Mouse (Mus musculus) testis, adult 2 months (tissue): ENCODE measurements around the gene Apba1.

ENCODE experiments used
- CTCF ChIP-seq: fragments of 200-500 bp; IDR thresholded peaks from 2 replicates; pipeline ENCODE4 v1.5.1; 2012; ENCODE audit warnings: low read depth, mild to moderate bottlenecking, inconsistent platforms, low read length, moderate library complexity; ENCODE audit not compliant: control insufficient read depth, insufficient read depth, insufficient replicate concordance
- POLR2A ChIP-seq: fragments of 200-500 bp; IDR thresholded peaks from 2 replicates; pipeline ENCODE4 v1.6.1; 2012; ENCODE audit warnings: low read depth, mild to moderate bottlenecking, inconsistent platforms, low read length, moderate library complexity; ENCODE audit not compliant: control insufficient read depth

DNA sequence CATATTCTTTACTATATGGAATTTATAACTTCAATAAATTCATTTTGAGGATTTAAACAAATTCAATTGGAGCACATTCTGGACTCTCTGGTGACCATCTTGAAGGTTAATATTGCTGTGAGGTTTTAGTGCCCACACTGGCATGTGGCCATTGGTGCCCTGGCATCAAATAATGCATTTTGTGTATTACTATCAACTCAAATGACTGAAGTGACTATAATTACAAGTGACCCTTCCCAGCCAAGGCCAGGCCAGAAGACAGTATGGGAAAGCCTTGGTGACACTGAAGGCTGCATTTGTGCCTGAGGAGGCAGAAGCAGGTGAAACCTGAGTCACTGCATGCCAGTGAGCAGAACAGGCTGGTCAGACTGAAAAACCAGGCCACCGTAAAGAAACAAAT, 50.5 kb downstream of the Apba1 start:
- TF ChIP-seq CTCF (no peak), POLR2A (no peak)
